Mouse (Mus musculus) embryonic facial prominence, embryonic 15.5 days (tissue): ENCODE measurements around the gene Phlda2. TPM values are rescaled to one million over a fixed set of nuclear protein-coding genes. Genes with fewer than 3 reads are reported as not detected.
A peak's percentile ranks its signal among the peaks of the same experiment; 100 is the strongest.
"Not testable (repeated sequence)": the region's sequence is repeated elsewhere in the genome, so short reads cannot be mapped to it uniquely, and the experiment has no call there.

Experiments used
- ATAC-seq: fragments of 200-750 bp; cut with Nextera tagmentation; 2 replicates; pipeline ENCODE4 v1.8.0; 2017; ENCODE audit warnings: low read depth, moderate TSS enrichment; ENCODE audit not compliant: insufficient number of reproducible peaks, low FRiP score, low TSS enrichment
- H3K27ac ChIP-seq: fragments of 300-500 bp; sonication (generic); replicated peaks from 2 replicates; pipeline ENCODE4 v1.5.1; 2015; ENCODE audit warnings: mild to moderate bottlenecking, inconsistent platforms
- H3K27me3 ChIP-seq: fragments of 300-500 bp; sonication (generic); 2 replicates; pipeline ENCODE4 v1.6.1; 2015; ENCODE audit warnings: inconsistent platforms
- H3K36me3 ChIP-seq: fragments of 300-500 bp; sonication (generic); 2 replicates; pipeline ENCODE4 v1.6.1; 2015; ENCODE audit warnings: mild to moderate bottlenecking, inconsistent platforms
- H3K4me1 ChIP-seq: fragments of 300-500 bp; sonication (generic); 2 replicates; pipeline ENCODE4 v1.6.1; 2015; ENCODE audit warnings: inconsistent platforms
- H3K4me2 ChIP-seq: fragments of 300-500 bp; sonication (generic); replicated peaks from 2 replicates; pipeline ENCODE4 v1.6.1; 2015; ENCODE audit warnings: mild to moderate bottlenecking, inconsistent platforms
- H3K4me3 ChIP-seq: fragments of 300-500 bp; sonication (generic); replicated peaks from 2 replicates; pipeline ENCODE4 v1.5.1; 2015; ENCODE audit warnings: mild to moderate bottlenecking, inconsistent platforms
- H3K9ac ChIP-seq: fragments of 300-500 bp; sonication (generic); 2 replicates; pipeline ENCODE4 v1.6.1; 2015; ENCODE audit warnings: inconsistent platforms
- H3K9me3 ChIP-seq: fragments of 300-500 bp; sonication (generic); replicated peaks from 2 replicates; pipeline ENCODE4 v1.6.1; 2016; ENCODE audit warnings: inconsistent platforms
- WGBS: fragments of 180-500 bp; shearing (Covaris S2); methylation state at CpG from one replicate; pipeline ENCODE4 v1.1.7; 2015; 5-methylcytosine and 5-hydroxymethylcytosine counted together
- polyA plus RNA-seq: library from polyadenylated mRNA; unstranded; fragments of >200 nt; fragmentation: Nextera tagmentation; extraction: Ambion mirVana; gene quantifications from 2 replicates; pipeline ENCODE4 v1.2.1, GENCODE M21; 2015

Gene Phlda2
- 6.3 and 8.8 TPM in 2 replicates for polyA plus RNA-seq

- Histone ChIP-seq H3K4me1 (peaks cover 16% of the 10 kb centered on the region), H3K36me3 (no peaks in the 10 kb centered on the region), H3K27ac (no peak within 1 kb of the TSS), H3K4me3 (peak within 1 kb of the TSS; percentile 48), H3K9ac (0 out of 2 replicates have a peak within 1 kb of the TSS, but pooled peaks have one; percentile 18), H3K9me3 (no peaks in the 10 kb centered on the region), H3K27me3 (peaks cover 45% of the 10 kb centered on the region), H3K4me2 (peak within 1 kb of the TSS; percentile 74)
- ATAC-seq = no peak
- WGBS = 4% methylated on average over 51 of the region's 51 CpGs
These were observed at the start of gene Phlda2 for GRCm38 (mm10) chr7:143502418-143503200. Gene Phlda2, minus strand, starts transcription at chr7:143503150.

- no peak for ATAC-seq
- 32% methylated on average over 2 of the region's 2 CpGs for WGBS
These were observed 46.8 kb upstream of the Phlda2 start for GRCm38 (mm10) chr7:143549588-143550220.

GRCm38 (mm10) chr7:143548976-143549457 is 46.1 kb upstream of the Phlda2 start, which contains the start of gene Nap1l4:
Gene Nap1l4, minus strand, starts transcription at chr7:143549106.
- Histone ChIP-seq H3K9me3 (no peaks in the 10 kb centered on the region), H3K4me1 (peaks cover 26% of the 10 kb centered on the region), H3K27ac (peak within 1 kb of the TSS; percentile 92), H3K4me2 (peak within 1 kb of the TSS; percentile 61), H3K27me3 (no peaks in the 10 kb centered on the region), H3K9ac (peak within 1 kb of the TSS; percentile 87), H3K4me3 (peak within 1 kb of the TSS; percentile 97), H3K36me3 (0 out of 2 replicates have a peak, but pooled peaks cover 2% of the 10 kb centered on the region)
- WGBS = under 1% methylated on average over 43 of the region's 43 CpGs
- peak; percentile 100 for ATAC-seq

More at GRCm38 (mm10) chr7:143549588-143550220, 46.8 kb upstream of the Phlda2 start:
- H3K9ac ChIP-seq = peak overlapping the region; percentile 31
- H3K27ac ChIP-seq = peak overlapping the region; percentile 81
- H3K4me1 ChIP-seq = peaks cover 26% of the 10 kb centered on the region
- H3K4me2 ChIP-seq = peak overlapping the region; percentile 61
- H3K9me3 ChIP-seq = no peaks in the 10 kb centered on the region
- no peaks in the 10 kb centered on the region for H3K27me3 ChIP-seq
- peaks cover 7% of the 10 kb centered on the region; the same call in 1 of the 2 replicates for H3K36me3 ChIP-seq
- H3K4me3 ChIP-seq = peak overlapping the region; percentile 97

GRCm38 (mm10) chr7:143548231-143548961 is 45.4 kb upstream of the Phlda2 start:
- peak overlapping the region; percentile 87 for H3K9ac ChIP-seq
- H3K27me3 ChIP-seq = no peaks in the 10 kb centered on the region
- H3K27ac ChIP-seq = peak overlapping the region; percentile 92
- H3K4me3 ChIP-seq = peak overlapping the region; percentile 97
- peak; percentile 75 for ATAC-seq
- no peaks in the 10 kb centered on the region for H3K36me3 ChIP-seq
- under 1% methylated on average over 56 of the region's 63 CpGs for WGBS
- peaks cover 30% of the 10 kb centered on the region for H3K4me1 ChIP-seq
- peak overlapping the region; percentile 57 for H3K4me2 ChIP-seq
- no peaks in the 10 kb centered on the region for H3K9me3 ChIP-seq

- no peak overlapping the region for H3K9ac ChIP-seq
- H3K9me3 ChIP-seq = no peaks in the 10 kb centered on the region
- no peak overlapping the region for H3K27ac ChIP-seq
- peaks cover 37% of the 10 kb centered on the region for H3K4me1 ChIP-seq
- no peak overlapping the region for H3K4me2 ChIP-seq
- H3K4me3 ChIP-seq = no peak overlapping the region
- ATAC-seq = no peak
- H3K27me3 ChIP-seq = no peaks in the 10 kb centered on the region
- no peaks in the 10 kb centered on the region for H3K36me3 ChIP-seq
- 57% methylated on average over 2 of the region's 2 CpGs for WGBS
These were observed 43.6 kb upstream of the Phlda2 start for GRCm38 (mm10) chr7:143546554-143546953.

- Histone ChIP-seq H3K9me3 (no peaks in the 10 kb centered on the region), H3K9ac (no peak overlapping the region), H3K4me2 (no peak overlapping the region), H3K4me1 (peaks cover 33% of the 10 kb centered on the region), H3K4me3 (no peak overlapping the region), H3K27ac (no peak overlapping the region), H3K27me3 (no peaks in the 10 kb centered on the region), H3K36me3 (peaks cover 7% of the 10 kb centered on the region; the same call in 1 of the 2 replicates)
- 92% methylated on average over 2 of the region's 2 CpGs for WGBS
- no peak for ATAC-seq
These were observed 41.4 kb upstream of the Phlda2 start for GRCm38 (mm10) chr7:143544368-143544767.

- H3K27ac ChIP-seq = no peak overlapping the region
- 44% methylated on average over 1 of the region's 1 CpGs for whole genome bisulfite sequencing
- H3K4me1 ChIP-seq = peaks cover 10% of the 10 kb centered on the region
- H3K9me3 ChIP-seq = no peaks in the 10 kb centered on the region
- no peak overlapping the region for H3K4me2 ChIP-seq
- H3K4me3 ChIP-seq = no peak overlapping the region
- H3K27me3 ChIP-seq = no peaks in the 10 kb centered on the region
- H3K9ac ChIP-seq = no peak overlapping the region
- H3K36me3 ChIP-seq = peaks cover 56% of the 10 kb centered on the region
- ATAC-seq = no peak
These were observed 35.7 kb upstream of the Phlda2 start for GRCm38 (mm10) chr7:143538671-143539070.

GRCm38 (mm10) chr7:143538229-143538628 is 35.3 kb upstream of the Phlda2 start:
- H3K27me3 ChIP-seq, H3K4me2 ChIP-seq, H3K9ac ChIP-seq, H3K4me1 ChIP-seq, ATAC-seq, H3K27ac ChIP-seq, H3K4me3 ChIP-seq, H3K9me3 ChIP-seq: not testable (repeated sequence)
- 79% methylated on average over 6 of the region's 6 CpGs for WGBS
- H3K36me3 ChIP-seq = peaks cover 61% of the 10 kb centered on the region

- no peak overlapping the region for H3K9ac ChIP-seq
- H3K4me3 ChIP-seq = no peak overlapping the region
- H3K4me2 ChIP-seq = no peak overlapping the region
- no peaks in the 10 kb centered on the region for H3K27me3 ChIP-seq
- H3K9me3 ChIP-seq = no peaks in the 10 kb centered on the region
- peaks cover 76% of the 10 kb centered on the region for H3K36me3 ChIP-seq
- no peak overlapping the region for H3K27ac ChIP-seq
- no peak for ATAC-seq
- 86% methylated on average over 3 of the region's 3 CpGs for WGBS
- no peaks in the 10 kb centered on the region for H3K4me1 ChIP-seq
These were observed 33.3 kb upstream of the Phlda2 start for GRCm38 (mm10) chr7:143536251-143536650.

- Histone ChIP-seq H3K4me1 (no peaks in the 10 kb centered on the region), H3K9me3 (no peaks in the 10 kb centered on the region), H3K27me3 (no peaks in the 10 kb centered on the region), H3K4me2 (no peak overlapping the region), H3K4me3 (no peak overlapping the region), H3K36me3 (peaks cover 94% of the 10 kb centered on the region), H3K27ac (no peak overlapping the region), H3K9ac (no peak overlapping the region)
- no peak for ATAC-seq
- 84% methylated on average over 2 of the region's 2 CpGs for WGBS
These were observed 30.3 kb upstream of the Phlda2 start for GRCm38 (mm10) chr7:143533284-143533683.

- Histone ChIP-seq H3K4me1 (no peaks in the 10 kb centered on the region), H3K9ac (no peak overlapping the region), H3K27me3 (no peaks in the 10 kb centered on the region), H3K9me3 (no peaks in the 10 kb centered on the region), H3K27ac (no peak overlapping the region), H3K36me3 (peaks cover 94% of the 10 kb centered on the region), H3K4me3 (no peak overlapping the region), H3K4me2 (no peak overlapping the region)
- no peak for ATAC-seq
- 83% methylated on average over 1 of the region's 1 CpGs for WGBS
These were observed 29.5 kb upstream of the Phlda2 start for GRCm38 (mm10) chr7:143532410-143532809.
